Mouse (Mus musculus) C2C12 (cell line): ENCODE data around the gene Ccdc194. TPM values are rescaled to one million over a fixed set of nuclear protein-coding genes. Genes with fewer than 3 reads are reported as not detected.

Source experiments
- H3K27me3 ChIP-seq: one replicate; pipeline ENCODE4 v1.6.1; 2011; ENCODE audit not compliant: control insufficient read depth, insufficient read depth, insufficient read length
- H3K36me3 ChIP-seq: one replicate; pipeline ENCODE4 v1.6.1; 2011; ENCODE audit not compliant: control insufficient read depth, insufficient read depth
- H3K4me3 ChIP-seq: one replicate; pipeline ENCODE4 v1.5.1; 2011; ENCODE audit warnings: mild to moderate bottlenecking, control low read depth; ENCODE audit not compliant: poor library complexity, insufficient read depth, severe bottlenecking
- H3K79me2 ChIP-seq: one replicate; pipeline ENCODE4 v1.6.1; 2011; ENCODE audit not compliant: control insufficient read depth, insufficient read depth
- H3K79me3 ChIP-seq: one replicate; pipeline ENCODE4 v1.6.1; 2011; ENCODE audit warnings: low read depth, control low read depth
- H3ac ChIP-seq: one replicate; pipeline ENCODE3; 2011; ENCODE audit warnings: low read depth; ENCODE audit not compliant: control insufficient read depth, insufficient read length
- CEBPB ChIP-seq: IDR thresholded peaks from one replicate; pipeline ENCODE4 v1.6.1; 2011; ENCODE audit warnings: low read depth, mild to moderate bottlenecking, control low read depth, moderate library complexity
- CTCF ChIP-seq: IDR thresholded peaks from one replicate; pipeline ENCODE4 v1.5.1; 2011; ENCODE audit not compliant: control insufficient read depth, insufficient read depth, insufficient read length
- FOSL1 ChIP-seq: IDR thresholded peaks from one replicate; pipeline ENCODE4 v1.8.0; 2011; ENCODE audit warnings: mild to moderate bottlenecking, low read length; ENCODE audit not compliant: poor library complexity, insufficient read depth, severe bottlenecking
- MAX ChIP-seq: IDR thresholded peaks from one replicate; pipeline ENCODE4 v1.6.1; 2011; ENCODE audit warnings: mild to moderate bottlenecking, control low read depth
- MYOD1 ChIP-seq: IDR thresholded peaks from one replicate; pipeline ENCODE4 v1.6.1; 2011; ENCODE audit warnings: low read depth; ENCODE audit not compliant: control insufficient read depth, insufficient read length
- MYOG ChIP-seq: IDR thresholded peaks from one replicate; pipeline ENCODE4 v1.6.1; 2011; ENCODE audit not compliant: control insufficient read depth, insufficient read length; ENCODE audit errors: extremely low read depth
- USF1 ChIP-seq: IDR thresholded peaks from one replicate; pipeline ENCODE4 v1.6.1; 2011; ENCODE audit warnings: low read depth, mild to moderate bottlenecking, control low read depth, moderate library complexity
- polyA plus RNA-seq: library from polyadenylated mRNA; unstranded; fragments of >200 nt; fragmentation: generic; extraction: Trizol; gene quantifications from one replicate; pipeline ENCODE4 v1.2.1, GENCODE M21; 2012; ENCODE audit warnings: missing spikeins

Gene Ccdc194
- polyA plus RNA-seq, 1 experiment, result 0.01 TPM

- TF ChIP-seq FOSL1 (no peak), USF1 (peak; percentile 77)
- no peaks in the 10 kb centered on the region for H3K79me3 ChIP-seq
- no peaks in the 10 kb centered on the region for H3K27me3 ChIP-seq
- H3K4me3 ChIP-seq, result peak overlapping the region; percentile 25
- no peaks in the 10 kb centered on the region for H3K36me3 ChIP-seq
- no peaks in the 10 kb centered on the region for H3K79me2 ChIP-seq
- peak overlapping the region; percentile 66 for H3ac ChIP-seq
Observed at GRCm38 (mm10) chr8:71570291-71570954, 44.9 kb upstream of the Ccdc194 start.

GRCm38 (mm10) chr8:71569366-71570290 is 44.1 kb upstream of the Ccdc194 start:
- H3K27me3 ChIP-seq, result no peaks in the 10 kb centered on the region
- no peaks in the 10 kb centered on the region for H3K36me3 ChIP-seq
- no peak overlapping the region for H3K4me3 ChIP-seq
- H3K79me3 ChIP-seq, result no peaks in the 10 kb centered on the region
- H3ac ChIP-seq, result peak overlapping the region; percentile 11
- no peak for TF ChIP-seq CEBPB
- no peaks in the 10 kb centered on the region for H3K79me2 ChIP-seq

- TF ChIP-seq FOSL1, result no peak
- no peak for TF ChIP-seq MYOD1
- no peak for TF ChIP-seq MYOG
- no peak for TF ChIP-seq USF1
- no peak for TF ChIP-seq CEBPB
- Histone ChIP-seq H3K79me2 (no peaks in the 10 kb centered on the region), H3K4me3 (no peak overlapping the region), H3K27me3 (no peaks in the 10 kb centered on the region), H3K36me3 (no peaks in the 10 kb centered on the region), H3ac (no peak overlapping the region), H3K79me3 (no peaks in the 10 kb centered on the region)
Observed at GRCm38 (mm10) chr8:71568941-71569340, 43.4 kb upstream of the Ccdc194 start.

- TF ChIP-seq FOSL1 (no peak), MYOD1 (no peak), MYOG (no peak), MAX (no peak), CEBPB (no peak), USF1 (no peak)
- no peaks in the 10 kb centered on the region for H3K36me3 ChIP-seq
- H3ac ChIP-seq, result no peak within 1 kb of the TSS
- no peaks in the 10 kb centered on the region for H3K27me3 ChIP-seq
- H3K79me3 ChIP-seq, result no peaks in the 10 kb centered on the region
- H3K4me3 ChIP-seq, result no peak within 1 kb of the TSS
- no peaks in the 10 kb centered on the region for H3K79me2 ChIP-seq
Observed at GRCm38 (mm10) chr8:71568387-71568937, 43.0 kb upstream of the Ccdc194 start, which contains the start of gene Slc27a1. Gene Slc27a1 (plus strand): TSS chr8:71568882.

GRCm38 (mm10) chr8:71567587-71567986 is 42.1 kb upstream of the Ccdc194 start:
- Histone ChIP-seq H3K27me3 (no peaks in the 10 kb centered on the region), H3K79me2 (no peaks in the 10 kb centered on the region), H3K36me3 (no peaks in the 10 kb centered on the region), H3ac (no peak overlapping the region), H3K79me3 (no peaks in the 10 kb centered on the region), H3K4me3 (no peak overlapping the region)
- no peak for TF ChIP-seq MYOD1
- TF ChIP-seq FOSL1, result no peak
- TF ChIP-seq USF1, result no peak
- no peak for TF ChIP-seq CEBPB
- TF ChIP-seq CTCF, result no peak
- TF ChIP-seq MYOG, result no peak
- TF ChIP-seq MAX, result no peak

GRCm38 (mm10) chr8:71566501-71566900 is 41.0 kb upstream of the Ccdc194 start, which contains the start of gene Nxnl1:
Gene Nxnl1 (minus strand): TSS chr8:71566601.
- H3K36me3 ChIP-seq, result no peaks in the 10 kb centered on the region
- TF ChIP-seq MYOG (no peak), CEBPB (no peak), FOSL1 (no peak), CTCF (no peak), USF1 (no peak), MAX (no peak), MYOD1 (no peak)
- no peaks in the 10 kb centered on the region for H3K79me2 ChIP-seq
- no peak within 1 kb of the TSS for H3K4me3 ChIP-seq
- H3K79me3 ChIP-seq, result no peaks in the 10 kb centered on the region
- H3ac ChIP-seq, result no peak within 1 kb of the TSS
- no peaks in the 10 kb centered on the region for H3K27me3 ChIP-seq
